Mouse (Mus musculus) layer of hippocampus, adult 18-20 months (tissue): ENCODE data around the gene Lrrc17. TPM values are rescaled to one million over a fixed set of nuclear protein-coding genes. Genes with fewer than 3 reads are reported as not detected.
A peak's percentile ranks its signal among the peaks of the same experiment; 100 is the strongest.
"Not testable (repeated sequence)": the region's sequence is repeated elsewhere in the genome, so short reads cannot be mapped to it uniquely, and the experiment has no call there.

Experiments
- DNase-seq, 2 experiments: peaks; one replicate each; pipeline ENCODE4 v3.0.0; 2022; ENCODE audit warnings: low spot score in 2 of 2
- total RNA-seq, 2 experiments: library from RNA; stranded (reverse); gene quantifications; 2 replicates each; pipeline ENCODE4 v1.2.3; 2021

Lrrc17 gene
- total RNA-seq, 2 experiments from 2014 or later = 0.15 to 0.20 TPM

DNA sequence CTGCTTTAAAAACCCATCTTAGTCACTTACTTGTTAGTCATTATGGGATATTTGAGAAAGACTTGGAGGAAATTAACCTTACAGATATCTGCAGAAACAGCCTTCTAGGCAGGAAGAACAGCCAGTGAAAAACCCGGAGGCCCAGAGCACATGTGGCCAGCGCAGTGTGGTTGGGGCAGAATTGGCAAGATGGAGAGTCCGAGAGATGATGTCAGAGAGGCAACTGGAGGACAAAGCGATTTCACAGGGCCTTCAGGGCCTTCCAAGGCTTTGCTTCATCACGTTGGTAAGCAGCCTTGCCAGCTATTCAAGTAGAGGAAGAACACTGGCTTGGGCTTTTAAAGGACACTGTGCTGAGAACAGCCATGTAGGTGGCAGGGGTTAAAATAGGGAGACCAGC, 10.4 kb upstream of the Lrrc17 start:
- DNase-seq = no peak

DNA sequence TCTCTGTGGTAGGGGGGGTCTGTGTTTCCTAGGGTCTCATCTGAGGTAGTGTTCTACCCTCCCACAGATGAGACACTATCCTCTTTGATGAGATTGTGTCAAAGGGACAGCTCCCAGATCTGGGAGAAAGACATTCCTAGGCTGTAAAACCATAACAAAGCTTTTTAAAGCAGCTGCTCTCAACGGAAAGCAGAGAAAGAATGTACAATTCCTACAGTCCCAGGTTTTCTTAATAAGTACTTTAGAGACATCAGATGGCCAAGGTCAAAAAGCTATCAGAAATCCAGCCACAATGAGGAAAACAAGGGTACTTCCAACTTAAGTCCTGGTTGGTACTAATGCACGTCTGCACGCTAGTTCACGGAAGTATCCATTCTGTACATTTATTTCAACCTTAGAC, 1.1 kb upstream of the Lrrc17 start:
- no peak for DNase-seq

DNA sequence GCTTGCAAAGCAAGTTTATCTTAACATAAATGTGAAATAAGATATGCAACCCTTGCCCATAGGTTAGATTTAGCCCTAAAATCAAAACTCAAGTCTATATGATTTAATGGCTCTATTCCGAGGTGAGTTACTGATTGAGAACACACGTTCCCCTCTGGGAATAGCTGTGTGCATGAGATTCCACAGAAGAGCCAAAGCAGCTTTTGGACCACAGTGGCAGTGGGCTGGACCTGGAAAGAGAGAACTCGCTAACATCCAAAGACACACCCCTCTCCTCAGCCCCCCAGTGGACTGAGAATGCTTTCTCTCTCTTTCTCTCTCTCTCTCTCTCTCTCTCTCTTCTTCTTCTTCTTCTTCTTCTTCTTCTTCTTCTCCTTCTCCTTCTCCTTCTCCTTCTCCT, 1.5 kb downstream of the Lrrc17 start:
- DNase-seq = no peak

DNA sequence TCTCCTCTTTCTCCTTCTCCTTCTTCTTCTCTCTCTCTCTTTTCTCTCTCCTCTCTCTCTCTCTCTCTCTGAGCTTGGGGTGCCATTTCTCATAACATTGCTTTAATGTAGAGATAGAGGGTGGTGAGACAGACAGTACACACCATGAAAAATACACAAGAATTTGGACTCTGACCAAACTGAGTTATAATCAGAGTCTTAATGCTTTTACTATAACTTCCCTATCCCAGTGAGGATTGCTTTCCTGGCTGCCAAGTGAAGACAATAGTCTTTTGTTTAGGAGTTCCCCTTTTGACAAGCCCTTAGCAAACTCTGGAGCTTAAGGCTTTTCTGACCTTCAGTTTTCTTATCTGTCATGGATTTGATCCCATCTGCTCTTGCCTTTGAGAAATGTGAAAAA, 1.9 kb downstream of the Lrrc17 start:
- no peak for DNase-seq

DNA sequence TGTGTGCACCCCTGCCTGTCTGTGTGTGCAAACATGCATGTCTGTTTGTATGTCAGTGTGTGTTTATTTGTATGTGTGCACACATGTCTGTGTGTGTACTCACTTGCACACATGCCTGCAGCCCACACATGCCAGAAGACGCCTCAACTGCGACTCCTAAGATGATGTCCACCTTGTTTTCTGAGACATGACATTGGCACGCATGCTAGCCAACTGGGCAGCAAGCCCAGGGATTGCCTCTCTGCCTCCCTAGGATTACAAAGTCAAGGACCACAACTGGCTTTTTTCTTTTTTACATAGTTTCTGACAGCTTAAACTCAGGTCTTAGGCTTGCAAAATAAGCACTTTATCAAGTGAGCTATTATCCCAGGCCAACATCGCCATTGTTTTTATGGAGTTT, 2.4 kb downstream of the Lrrc17 start:
- DNase-seq = no peak

DNA sequence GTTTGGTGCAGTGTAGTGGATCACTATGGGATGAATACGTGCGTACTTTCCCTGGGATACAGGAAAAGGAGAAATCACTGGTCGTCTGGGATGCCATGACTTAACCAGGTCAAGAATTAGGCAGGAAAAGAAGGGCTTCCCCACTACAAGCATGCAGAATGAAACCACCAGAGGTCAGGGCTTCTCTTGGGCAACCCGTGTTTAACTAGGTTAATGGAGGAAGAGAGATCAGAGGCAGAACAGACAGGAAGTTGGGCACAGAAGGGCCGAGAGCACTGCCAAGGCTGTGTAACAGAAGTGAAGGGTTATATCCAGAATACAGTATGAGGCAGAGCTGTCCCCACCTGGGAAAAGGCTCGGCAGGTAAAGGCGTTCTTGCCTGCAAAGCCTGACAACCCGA, 3.6 kb downstream of the Lrrc17 start:
- no peak for DNase-seq

DNA sequence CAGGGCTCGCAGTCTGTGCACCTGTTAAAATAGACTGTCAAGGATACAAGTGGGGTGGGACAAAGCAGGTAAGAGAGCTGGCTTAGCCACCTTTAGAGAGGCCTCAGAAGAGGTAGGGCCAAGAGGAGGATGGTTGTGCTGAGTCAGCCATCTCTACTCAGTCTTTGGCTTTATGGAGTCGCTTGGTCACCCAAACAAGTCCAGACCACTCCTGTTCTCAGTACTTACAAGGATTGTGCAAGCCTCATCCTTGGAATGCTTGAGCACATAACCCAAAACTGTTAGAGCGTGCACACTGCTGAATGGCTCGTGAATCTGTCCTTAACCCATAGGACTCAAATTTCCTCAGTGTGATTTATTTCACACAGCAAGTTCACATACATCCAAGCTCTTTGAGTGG, 10.3 kb downstream of the Lrrc17 start:
- no peak for DNase-seq

DNA sequence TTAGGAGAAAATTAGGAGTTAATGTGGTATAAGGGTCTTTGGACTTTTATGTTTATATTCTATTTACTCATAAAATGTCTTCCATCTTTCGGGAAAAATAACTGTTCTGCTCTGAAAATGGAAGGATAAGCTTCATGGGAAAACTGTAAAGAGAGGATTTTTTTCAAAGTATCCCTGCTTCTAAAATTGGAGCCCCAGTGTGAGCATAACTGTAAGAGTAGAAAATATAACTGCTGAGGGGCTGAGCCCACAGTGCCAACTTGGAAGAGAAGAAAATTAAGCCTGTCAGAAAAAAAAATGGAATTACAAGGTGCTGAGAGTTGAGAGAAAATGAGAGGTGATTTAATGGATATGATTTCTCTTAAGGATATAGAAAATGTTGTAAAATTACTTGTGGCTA, 11.4 kb downstream of the Lrrc17 start:
- DNase-seq = no peak

DNA sequence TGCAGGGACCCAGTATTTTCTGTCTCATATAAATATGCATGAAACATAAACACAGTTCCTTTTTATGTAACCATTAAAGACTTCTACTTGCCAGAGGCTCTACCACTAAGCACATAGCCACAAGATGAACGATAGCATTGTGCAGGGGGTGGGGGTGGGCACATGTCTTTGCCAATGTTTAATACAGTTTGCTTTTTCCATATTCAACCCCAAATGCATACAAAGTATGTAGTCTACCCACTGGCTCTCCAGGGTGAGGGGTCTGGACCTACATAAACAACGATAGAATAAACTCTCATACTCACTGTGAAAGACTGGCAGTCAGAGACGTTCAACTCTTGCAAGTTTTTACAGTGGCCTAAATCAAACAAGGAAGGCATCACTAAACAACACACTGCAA, 13.1 kb downstream of the Lrrc17 start:
- DNase-seq = no peak

DNA sequence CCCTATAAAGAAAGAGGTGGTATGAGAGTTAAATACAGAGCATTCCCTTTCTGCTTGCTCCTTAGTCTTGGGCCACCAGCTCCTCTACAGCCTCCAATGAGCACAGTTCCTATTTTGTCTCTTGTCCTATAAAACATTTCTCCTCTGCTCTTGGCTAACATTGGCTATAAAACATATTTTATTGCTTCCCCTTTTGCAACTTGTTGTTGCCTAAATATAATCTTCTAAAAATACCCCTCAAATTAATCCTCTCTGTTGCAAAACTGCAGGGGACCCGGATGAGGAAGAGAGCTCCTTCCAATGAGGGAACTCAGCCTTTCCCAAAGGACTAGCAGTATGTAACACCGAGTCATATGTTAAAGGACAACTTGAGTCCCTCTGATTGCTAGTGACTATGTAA, 20.6 kb downstream of the Lrrc17 start:
- DNase-seq = no peak

DNA sequence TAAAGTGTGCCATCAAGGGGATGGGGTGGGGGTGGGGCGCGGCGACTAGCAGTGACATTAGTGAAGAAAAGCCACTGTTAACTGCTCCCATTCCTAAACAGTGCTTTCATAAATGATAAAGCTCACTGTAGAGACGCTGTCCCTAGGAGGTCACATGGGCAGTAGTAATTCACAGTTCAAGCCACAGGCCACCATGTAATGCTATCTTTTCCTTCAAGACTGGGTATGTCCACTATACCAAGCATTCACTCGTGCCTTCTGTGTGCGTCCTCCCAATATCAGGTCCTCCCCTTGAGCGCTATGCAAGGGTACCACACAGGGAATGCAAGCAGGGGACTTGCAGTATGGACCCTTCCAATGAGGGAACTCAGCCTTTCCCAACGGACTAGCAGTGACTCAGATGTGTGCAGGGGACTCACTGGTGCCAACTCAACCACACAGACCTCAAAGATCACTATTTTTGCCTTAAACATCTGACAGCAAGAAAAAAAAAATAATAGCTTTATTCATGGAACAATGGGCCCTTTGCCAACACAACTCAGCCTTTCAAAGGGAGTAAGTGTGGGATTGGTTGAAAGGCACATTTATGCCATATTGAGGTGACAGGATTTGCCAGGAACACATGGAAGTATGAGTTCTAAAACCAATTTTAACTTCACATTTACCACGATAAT, 22.2 kb downstream of the Lrrc17 start:
- DNase-seq = peak; percentile 29 to 76

DNA sequence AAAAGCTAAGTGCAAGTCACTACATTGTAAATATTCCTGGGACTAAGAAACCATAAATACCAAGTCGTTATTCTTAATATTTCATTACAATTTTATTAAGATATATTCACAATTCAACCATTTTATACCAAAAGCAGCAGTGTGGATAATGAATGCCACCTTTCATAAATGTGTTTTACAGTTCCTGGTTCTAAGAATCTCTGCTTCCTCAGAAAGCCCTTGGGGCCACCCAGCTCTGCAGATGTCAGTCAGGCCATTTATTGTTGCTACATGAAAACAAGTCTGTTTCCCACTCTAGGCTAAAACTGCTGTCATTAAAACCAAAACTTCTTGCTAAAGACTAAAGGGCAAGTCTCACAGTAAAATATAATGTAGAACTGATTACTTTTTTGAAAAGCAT, 24.4 kb downstream of the Lrrc17 start:
- DNase-seq = no peak

DNA sequence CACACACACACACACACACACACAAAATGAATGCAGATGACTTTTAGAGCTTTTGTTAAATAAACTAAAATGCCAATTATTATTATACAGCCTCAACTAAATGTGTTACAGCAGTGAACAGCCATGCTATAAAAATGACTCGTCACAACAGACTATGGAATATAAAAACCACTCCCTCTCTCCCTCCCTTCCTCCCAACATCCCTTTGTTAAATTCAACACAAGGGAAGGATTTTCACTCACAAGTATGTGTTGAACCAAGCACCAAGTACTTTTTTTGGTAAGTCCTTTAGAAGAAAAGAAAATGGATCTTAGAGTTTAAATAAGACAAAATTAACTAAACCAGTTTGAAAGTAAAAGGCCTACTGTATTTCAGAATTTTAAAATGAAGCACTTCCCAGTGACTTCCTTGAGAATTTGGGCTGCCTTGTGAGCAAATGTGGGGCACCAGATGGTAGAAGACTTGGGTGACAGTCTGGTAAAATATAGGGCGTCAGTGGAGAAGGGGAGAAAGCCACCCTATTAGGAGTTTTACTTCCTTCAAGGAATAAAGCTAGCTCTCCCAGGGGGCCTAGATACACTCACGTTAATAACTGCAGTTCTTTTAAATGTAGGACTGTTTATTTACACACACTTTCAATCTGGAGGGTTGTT, 29.5 kb downstream of the Lrrc17 start:
- no peak for DNase-seq

DNA sequence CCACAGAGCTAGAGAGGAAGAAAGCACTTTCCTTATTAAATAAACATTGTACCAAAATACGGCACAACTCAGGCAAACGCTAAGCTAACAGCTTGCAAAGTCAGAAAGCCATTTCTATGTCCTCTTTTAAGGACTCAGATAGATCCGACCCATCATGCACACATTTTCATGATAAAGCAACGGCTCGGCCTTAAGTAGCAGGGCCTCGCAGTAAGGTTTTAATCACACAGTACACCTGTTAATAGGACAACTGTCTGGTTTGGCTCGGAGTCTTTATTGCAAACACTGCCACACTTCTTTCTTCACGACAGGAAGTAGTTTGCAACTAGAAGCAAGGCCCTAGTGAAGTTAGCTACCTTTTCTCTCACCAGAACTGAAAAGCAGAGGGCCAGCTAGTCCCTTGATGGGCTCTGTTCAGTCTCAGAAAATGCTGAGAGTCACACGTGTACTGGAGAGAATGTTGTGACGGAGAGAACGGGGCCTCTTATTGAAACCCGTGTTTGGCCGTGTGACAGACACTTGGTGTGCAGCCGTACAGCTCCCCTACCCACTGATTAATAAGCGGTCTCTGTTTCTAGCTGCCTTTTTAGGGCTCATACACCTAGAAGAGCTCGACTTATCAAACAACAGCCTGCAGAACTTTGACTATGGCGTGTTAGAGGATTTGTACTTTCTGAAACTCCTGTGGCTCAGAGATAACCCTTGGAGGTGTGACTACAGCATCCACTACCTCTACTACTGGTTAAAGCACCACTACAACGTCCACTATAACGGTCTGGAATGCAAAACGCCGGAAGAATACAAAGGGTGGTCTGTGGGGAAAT, 31.2 kb downstream of the Lrrc17 start:
- DNase-seq = no peak

DNA sequence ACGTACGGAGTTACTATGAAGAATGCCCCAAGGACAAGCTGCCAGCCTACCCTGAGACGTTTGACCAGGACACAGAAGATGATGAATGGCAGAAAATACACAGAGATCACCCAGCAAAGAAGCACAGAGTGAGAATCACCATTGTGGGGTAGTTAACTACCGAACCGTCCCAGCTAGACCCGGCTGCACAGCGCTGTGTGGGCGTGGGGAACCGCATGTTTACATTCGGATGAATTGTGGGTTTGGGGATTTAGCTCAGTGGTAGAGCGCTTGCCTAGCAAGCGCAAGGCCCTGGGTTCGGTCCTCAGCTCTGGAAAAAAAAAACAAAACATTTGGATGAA, 31.8 kb downstream of the Lrrc17 start:
- no peak for DNase-seq

DNA sequence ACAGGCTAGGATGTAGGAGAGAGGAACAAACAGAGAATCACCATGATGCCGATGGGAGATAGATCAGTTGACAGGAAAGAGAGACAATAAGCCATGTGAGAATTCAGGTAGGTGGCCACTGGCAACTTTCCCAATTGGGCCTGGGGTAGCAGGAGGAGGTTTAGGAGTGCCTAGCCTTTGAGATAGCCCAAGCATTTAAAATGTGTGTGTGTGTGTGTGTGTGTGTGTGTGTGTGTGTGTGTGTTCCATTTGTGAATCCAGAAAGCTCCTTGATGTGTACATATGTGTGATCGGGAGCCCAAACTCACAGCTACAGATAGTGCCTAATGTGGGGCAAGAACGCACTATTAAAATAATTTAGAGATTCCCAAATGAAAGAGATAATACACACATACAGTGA, 34.8 kb downstream of the Lrrc17 start:
- no peak for DNase-seq

DNA sequence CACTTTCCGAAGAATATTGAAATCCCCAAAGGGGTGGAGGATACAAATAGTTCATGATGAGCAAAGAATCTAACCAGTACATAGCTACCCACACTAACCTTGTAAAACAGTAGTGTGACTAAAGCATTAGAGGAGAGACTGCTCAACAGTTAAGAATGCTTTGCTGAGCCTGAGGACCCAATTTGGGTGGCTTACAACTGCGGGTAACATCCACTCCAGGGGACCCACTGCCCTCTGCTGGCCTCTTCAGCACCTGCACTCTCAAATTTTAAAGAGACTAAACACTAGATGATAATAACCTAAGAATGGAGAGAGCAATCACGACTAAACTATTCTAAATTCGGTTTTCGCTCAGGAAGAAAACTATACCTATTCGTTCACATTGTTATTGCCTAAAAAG, 43.4 kb downstream of the Lrrc17 start:
- peak in 1 of 2 experiments; percentile 29 for DNase-seq

DNA sequence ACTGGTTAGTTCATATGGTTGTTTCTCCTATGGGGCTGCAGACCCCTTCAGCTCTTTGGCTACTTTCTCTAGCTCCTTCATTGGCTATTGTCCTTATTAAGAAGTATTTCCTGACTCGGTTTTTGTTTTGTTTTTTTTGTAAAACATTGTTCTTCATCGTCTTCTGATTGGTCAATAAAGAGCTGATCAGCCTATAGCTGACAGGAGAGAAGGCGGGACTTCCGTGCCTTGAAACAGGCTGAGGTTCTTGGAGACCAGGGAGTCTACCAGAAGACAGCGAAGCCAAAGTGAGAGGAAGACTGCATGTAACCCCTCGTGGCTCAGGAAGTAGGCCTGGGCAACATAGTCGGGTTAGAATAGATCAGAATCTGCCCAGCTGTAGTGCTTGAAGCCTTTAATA, 44.3 kb downstream of the Lrrc17 start:
- DNase-seq = no peak

DNA sequence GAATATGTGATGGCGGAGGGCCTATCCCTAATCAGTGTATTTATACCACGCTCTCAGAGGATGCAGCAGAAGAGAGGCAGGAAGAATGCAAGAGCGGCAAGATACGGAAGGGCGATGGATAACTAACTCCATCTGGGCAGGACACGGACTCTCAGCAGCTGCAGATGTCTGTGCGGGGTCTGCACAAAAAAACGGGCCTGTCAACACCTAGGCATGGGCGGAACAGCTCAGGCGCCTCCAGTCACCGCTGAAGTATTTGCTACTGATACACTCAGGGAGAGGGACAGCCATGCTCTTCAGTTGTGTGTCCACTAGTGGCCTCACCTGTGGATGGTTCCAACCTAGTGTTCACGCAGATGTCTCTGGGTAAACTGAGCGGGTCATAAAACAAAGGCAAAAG, 44.9 kb downstream of the Lrrc17 start:
- DNase-seq = no peak

DNA sequence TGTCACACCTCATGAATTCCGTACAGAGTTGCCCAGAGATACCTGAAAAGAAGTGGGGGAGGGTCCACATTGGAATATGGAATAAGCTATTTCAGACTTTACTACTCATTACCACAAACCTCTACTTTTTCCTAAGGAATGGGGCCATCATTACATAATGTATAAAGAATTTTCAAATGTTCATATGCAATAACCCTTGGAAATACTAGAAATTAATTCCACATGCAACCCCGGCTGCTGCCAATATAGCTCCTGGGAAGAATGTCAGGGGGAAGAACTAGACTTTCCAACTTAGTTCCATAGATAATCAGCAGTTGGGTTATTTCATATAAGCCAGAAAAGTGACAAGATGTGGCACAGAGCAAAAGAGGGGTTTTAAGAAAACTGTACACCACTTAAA, 48.7 kb downstream of the Lrrc17 start:
- no peak for DNase-seq

DNA sequence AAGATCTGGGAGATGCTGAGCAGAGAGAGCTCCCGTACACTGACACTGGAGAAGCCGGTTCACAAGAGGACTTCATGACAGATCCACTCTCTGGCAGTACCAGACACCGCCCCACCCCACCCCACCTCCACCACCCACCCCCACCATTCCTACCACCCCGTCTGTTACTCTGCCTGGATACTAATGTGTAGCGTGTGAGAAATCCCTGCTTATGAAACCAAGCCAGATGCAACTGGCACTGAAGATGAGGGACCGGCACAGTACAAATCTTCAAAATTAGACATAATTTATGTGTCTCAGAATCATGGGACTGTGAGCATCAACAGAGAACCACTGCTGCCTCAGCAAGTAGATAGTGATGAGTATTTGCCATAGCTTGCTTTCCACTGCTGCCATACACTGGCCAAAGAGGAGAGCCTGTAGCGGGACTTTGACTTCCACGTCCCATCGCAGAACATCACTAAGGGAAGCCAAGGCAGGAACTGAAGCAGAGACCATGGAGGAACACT, 49.9 kb downstream of the Lrrc17 start:
- DNase-seq = peak in 1 of 2 experiments; percentile 41

DNA sequence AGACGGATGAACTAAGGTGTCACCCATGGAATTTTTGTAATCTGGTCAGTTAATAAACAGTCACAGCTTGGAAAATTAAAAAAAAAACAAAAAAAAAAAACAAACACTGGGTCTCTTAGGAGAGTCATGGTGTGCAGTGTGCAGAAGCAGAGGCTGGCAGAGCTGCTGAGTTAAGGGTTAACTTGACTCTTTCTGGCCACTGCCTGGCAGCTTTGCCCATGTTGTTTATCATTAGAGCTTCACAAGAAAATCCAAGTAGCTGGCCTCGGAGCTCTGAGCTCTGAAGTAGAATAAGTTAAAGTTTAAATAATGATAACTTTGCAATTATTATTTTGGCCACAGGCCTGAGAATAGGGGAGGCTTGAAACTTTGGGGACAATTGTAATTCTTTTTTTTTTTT, 56.2 kb downstream of the Lrrc17 start:
- DNase-seq = not testable (repeated sequence)
